Mouse (Mus musculus): Measurements from ENCODE around the gene Lmntd1.

GRCm38 (mm10) chr6:145483318-145483674 lies 130.8 kb downstream of the Lmntd1 start:
- TF ChIP-seq POLR2A (IDR thresholded peaks at IDR 0.05; ENCODE audit: low read depth, low read length) (no peak), CTCF (IDR thresholded peaks at IDR 0.05; ENCODE audit: extremely low read depth, insufficient read depth, insufficient read length, insufficient replicate concordance) (no peak)
